Mouse (Mus musculus): ENCODE results near the gene Nudt1.

DNA sequence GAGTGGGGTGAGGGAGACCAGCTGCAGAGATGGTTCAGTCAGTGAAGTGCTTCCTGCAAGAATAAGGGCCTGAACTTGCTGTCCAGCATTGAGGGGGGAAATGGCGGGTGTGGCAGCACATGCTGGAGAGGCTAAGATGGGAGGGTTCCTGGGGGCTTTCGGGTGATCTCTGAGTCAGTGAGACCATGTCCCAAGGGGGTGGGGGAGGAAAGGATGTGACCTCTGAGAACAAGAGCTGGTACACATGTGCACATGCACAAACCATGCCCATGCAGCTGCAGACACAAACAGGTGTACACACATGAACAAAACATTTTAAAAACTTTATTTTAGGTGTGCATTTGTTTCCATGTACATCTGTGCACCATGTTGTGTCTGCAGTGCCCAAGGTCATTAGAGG lies 52.3 kb downstream of the Nudt1 start:
- TF ChIP-seq CTCF (IDR thresholded peaks at IDR 0.05; ENCODE audit: low read depth, low read length) (no peak), EP300 (IDR thresholded peaks at IDR 0.05; ENCODE audit: insufficient read depth, low read depth, low read length) (no peak)

Measured in ES-Bruce4 (cell line).